Mouse (Mus musculus) kidney, adult 2 months (tissue): ENCODE data around the gene Ahcy.

ENCODE experiments used
- CTCF ChIP-seq: fragments of 200-500 bp; conservative IDR thresholded peaks from 2 replicates; pipeline ENCODE4 v1.5.1; 2011; ENCODE audit warnings: low read depth, mild to moderate bottlenecking, control low read depth, low read length, moderate library complexity, mixed read lengths; ENCODE audit not compliant: insufficient read depth, insufficient read length
- POLR2A ChIP-seq: fragments of 200-500 bp; IDR thresholded peaks from one replicate; pipeline ENCODE4 v1.6.1; 2011; ENCODE audit warnings: low read depth, low read length, control low read depth

DNA sequence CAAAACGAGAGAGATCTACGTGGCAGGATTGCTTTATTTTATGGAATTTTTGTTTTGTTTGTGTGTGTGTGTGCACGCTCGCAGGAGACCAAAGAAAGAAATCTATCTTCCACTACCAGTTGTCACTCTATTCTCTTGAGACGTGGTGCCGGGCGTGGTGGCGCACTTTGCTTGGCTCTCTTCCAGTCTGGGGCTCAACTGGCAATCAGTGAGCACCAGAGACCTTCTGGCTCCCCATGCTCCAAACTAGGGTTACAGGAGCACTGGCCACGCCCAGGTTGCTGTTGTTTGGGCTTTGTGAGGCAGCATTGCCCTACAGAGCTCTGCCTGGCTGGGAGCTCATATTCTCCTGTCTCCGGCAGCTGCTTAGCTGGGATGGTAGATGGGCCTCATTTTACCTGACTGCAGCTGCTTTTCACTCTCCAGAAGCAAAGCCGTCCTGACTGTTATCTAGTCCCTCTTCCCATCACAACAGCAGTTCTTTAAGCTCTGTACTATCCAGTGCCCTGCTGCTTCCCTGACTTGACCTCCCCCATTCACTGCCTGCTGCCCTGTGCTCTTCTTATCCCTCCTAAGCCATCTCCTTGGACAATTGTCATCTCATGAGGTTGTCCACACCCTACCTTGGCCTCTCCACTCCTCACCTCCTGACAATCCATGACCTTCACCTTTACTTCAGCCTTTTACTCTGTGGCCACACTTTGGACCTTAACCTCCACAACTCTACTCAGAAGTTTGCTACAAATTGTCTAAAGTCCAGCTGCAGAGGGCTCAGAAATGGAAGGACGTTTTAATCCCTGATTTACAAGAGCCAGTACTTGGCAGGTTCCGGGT lies 16.8 kb upstream of the Ahcy start:
- TF ChIP-seq CTCF (no peak), POLR2A (no peak)
